Mouse (Mus musculus) neural tube, embryonic 11.5 days (tissue): ENCODE data around the gene Dnajc14. TPM values are rescaled to one million over a fixed set of nuclear protein-coding genes. Genes with fewer than 3 reads are reported as not detected.
"Not testable (repeated sequence)": the region's sequence is repeated elsewhere in the genome, so short reads cannot be mapped to it uniquely, and the experiment has no call there.

ENCODE experiments used
- ATAC-seq: fragments of 200-750 bp; cut with Nextera tagmentation; 2 replicates; pipeline ENCODE4 v1.8.0; 2017; ENCODE audit warnings: moderate number of reproducible peaks, mild to moderate bottlenecking, moderate TSS enrichment, moderate library complexity; ENCODE audit not compliant: insufficient read depth, low FRiP score, low TSS enrichment
- DNase-seq: peaks from one replicate; pipeline ENCODE4 v3.0.0-alpha.2; 2015; ENCODE audit warnings: low spot score
- H3K27ac ChIP-seq: fragments of 300-500 bp; sonication (generic); 2 replicates; pipeline ENCODE4 v1.5.1; 2014; ENCODE audit warnings: low read depth, mild to moderate bottlenecking, low read length
- H3K27me3 ChIP-seq: fragments of 300-500 bp; sonication (generic); 2 replicates; pipeline ENCODE4 v1.6.1; 2014; ENCODE audit warnings: mild to moderate bottlenecking, low read length, mixed read lengths; ENCODE audit not compliant: control insufficient read depth, insufficient read depth
- H3K36me3 ChIP-seq: fragments of 300-500 bp; sonication (generic); 2 replicates; pipeline ENCODE4 v1.6.1; 2014; ENCODE audit warnings: mild to moderate bottlenecking, low read length, moderate library complexity, mixed read lengths; ENCODE audit not compliant: control insufficient read depth, insufficient read depth
- H3K4me1 ChIP-seq: fragments of 300-500 bp; sonication (generic); 2 replicates; pipeline ENCODE4 v1.6.1; 2014; ENCODE audit warnings: low read length, mixed read lengths; ENCODE audit not compliant: control insufficient read depth, insufficient read depth
- H3K4me2 ChIP-seq: fragments of 300-500 bp; sonication (generic); 2 replicates; pipeline ENCODE4 v1.6.1; 2014; ENCODE audit warnings: low read depth, mild to moderate bottlenecking, moderate library complexity
- H3K4me3 ChIP-seq: fragments of 300-500 bp; sonication (generic); 2 replicates; pipeline ENCODE4 v1.5.1; 2014; ENCODE audit warnings: low read depth, low read length
- H3K9ac ChIP-seq: fragments of 300-500 bp; sonication (generic); 2 replicates; pipeline ENCODE4 v1.6.1; 2014; ENCODE audit warnings: mild to moderate bottlenecking, low read length
- H3K9me3 ChIP-seq: fragments of 300-500 bp; sonication (generic); 2 replicates; pipeline ENCODE4 v1.6.1; 2016; ENCODE audit warnings: low read length; ENCODE audit not compliant: control insufficient read depth
- WGBS: fragments of 180-500 bp; shearing (Covaris S2); extraction: QIAGEN DNeasy Blood & Tissue Kit; methylation state at CpG from one replicate; pipeline ENCODE4 v1.1.7; 2014; 5-methylcytosine and 5-hydroxymethylcytosine counted together
- polyA plus RNA-seq: library from polyadenylated mRNA; unstranded; fragments of >200 nt; fragmentation: Nextera tagmentation; extraction: Ambion mirVana; gene quantifications from 2 replicates; pipeline ENCODE4 v1.2.1, GENCODE M21; 2014

Dnajc14 gene
- polyA plus RNA-seq, 1 experiment from 2014 or later = 42.8 TPM

DNA sequence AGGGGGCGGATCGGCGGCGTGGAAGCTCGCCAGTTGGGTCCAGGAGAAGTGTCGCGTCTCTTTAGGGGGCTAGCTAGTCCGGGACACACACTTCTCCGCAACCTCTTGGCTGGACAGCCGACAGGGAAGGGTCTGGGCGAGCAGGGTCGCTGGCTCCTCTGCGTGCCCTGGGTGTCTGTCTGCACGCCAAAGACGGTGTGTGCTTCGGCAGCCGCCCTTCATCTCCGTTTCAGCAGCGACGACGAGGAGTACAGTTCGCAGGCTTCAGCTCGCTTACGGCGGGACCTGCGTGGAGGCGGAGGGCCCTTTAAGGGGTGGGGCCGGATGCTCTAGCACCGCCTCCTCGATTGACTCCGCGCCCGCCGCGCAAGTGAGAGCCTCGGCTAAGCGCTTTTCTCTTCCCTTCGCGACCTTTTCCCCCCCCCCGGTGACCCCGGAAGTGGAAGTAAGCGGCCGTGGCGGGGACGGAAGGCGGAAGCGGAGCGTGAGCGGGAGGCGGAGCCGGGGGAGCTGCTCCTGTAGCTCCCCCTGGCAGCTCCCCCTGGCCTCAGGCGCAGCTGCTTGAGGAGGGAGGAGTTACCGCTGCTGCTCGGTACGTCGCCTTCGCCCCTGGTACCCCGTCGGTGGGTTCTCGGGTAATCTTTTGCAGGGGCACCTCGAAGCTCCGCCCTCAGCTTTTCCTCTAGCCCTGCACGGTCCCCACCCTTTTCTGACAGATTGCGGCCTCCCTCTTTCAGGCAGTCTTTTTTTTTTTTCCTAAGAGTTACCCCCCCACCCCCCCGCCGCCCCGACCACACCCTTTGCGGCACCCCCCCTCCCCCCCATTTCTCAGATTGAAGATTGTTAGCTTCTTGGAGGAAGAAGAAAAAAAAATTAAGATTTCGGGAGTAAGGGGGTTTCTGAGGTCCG is 1.5 kb downstream of the Dnajc14 start:
- Histone ChIP-seq H3K36me3 (peaks cover 7% of the 10 kb centered on the region; the same call in 1 of the 2 replicates), H3K9ac (peak overlapping the region; percentile 83), H3K9me3 (no peaks in the 10 kb centered on the region), H3K27me3 (no peaks in the 10 kb centered on the region), H3K4me2 (peak overlapping the region; percentile 90), H3K4me3 (peak overlapping the region; percentile 76), H3K27ac (peak overlapping the region; percentile 92), H3K4me1 (peaks cover 24% of the 10 kb centered on the region)
- under 1% methylated on average over 60 of the region's 70 CpGs for WGBS
- peak; percentile 92 for ATAC-seq
- DNase-seq = peak; percentile 99

DNA sequence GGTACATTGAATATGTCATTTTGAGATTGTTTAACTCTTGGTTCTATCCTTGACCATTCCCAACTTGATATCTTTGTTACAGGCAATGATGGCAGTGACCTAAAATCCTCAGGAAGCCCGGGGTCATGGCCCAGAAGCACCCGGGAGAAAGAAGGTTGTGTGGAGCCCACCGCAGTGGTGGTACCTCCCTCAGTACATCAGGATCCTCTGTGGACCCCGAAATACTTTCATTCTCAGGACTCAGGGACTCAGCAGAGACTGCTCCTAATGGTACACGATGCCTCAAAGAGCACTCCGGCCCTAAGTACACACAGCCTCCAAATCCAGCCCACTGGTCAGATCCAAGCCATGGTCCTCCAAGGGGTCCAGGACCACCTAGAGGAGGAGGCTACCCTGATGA is 2.2 kb downstream of the Dnajc14 start:
- Histone ChIP-seq H3K4me1 (peaks cover 24% of the 10 kb centered on the region), H3K4me2 (peak overlapping the region; percentile 90)
- ATAC-seq = no peak

DNA sequence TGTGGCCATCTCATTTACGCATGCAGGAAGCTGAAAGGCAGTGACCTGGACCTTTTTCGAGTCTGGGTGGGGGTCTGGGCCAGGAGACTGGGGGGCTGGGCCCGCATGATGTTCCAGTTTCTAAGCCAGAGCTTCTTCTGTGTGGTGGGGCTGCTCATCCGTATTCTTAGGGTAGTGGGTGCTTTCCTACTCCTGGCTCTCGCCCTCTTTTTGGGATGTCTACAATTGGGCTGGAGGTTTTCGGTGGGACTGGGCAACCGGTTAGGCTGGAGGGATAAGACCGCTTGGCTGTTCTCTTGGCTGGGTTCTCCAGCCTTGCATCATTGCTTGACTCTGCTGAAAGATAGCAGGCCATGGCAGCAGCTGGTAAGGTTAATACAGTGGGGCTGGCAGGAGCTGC is 3.2 kb downstream of the Dnajc14 start:
- no peaks in the 10 kb centered on the region; the same call in 1 of the 2 replicates for H3K36me3 ChIP-seq
- H3K27ac ChIP-seq = no peak overlapping the region
- no peaks in the 10 kb centered on the region for H3K27me3 ChIP-seq
- peaks cover 24% of the 10 kb centered on the region for H3K4me1 ChIP-seq
- ATAC-seq = no peak
- DNase-seq = no peak
- 94% methylated on average over 8 of the region's 8 CpGs for WGBS
- no peak overlapping the region for H3K4me3 ChIP-seq
- peak overlapping the region; percentile 30 for H3K4me2 ChIP-seq
- H3K9me3 ChIP-seq = no peaks in the 10 kb centered on the region
- H3K9ac ChIP-seq = no peak overlapping the region

More for the DNA sequence above, 2.2 kb downstream of the Dnajc14 start:
- Histone ChIP-seq H3K36me3 (peaks cover 4% of the 10 kb centered on the region; the same call in 1 of the 2 replicates), H3K4me3 (peak overlapping the region; percentile 76), H3K27me3 (no peaks in the 10 kb centered on the region), H3K27ac (no peak overlapping the region), H3K9ac (peak overlapping the region; percentile 83), H3K9me3 (no peaks in the 10 kb centered on the region)
- DNase-seq = no peak
- 64% methylated on average over 6 of the region's 6 CpGs for WGBS

DNA sequence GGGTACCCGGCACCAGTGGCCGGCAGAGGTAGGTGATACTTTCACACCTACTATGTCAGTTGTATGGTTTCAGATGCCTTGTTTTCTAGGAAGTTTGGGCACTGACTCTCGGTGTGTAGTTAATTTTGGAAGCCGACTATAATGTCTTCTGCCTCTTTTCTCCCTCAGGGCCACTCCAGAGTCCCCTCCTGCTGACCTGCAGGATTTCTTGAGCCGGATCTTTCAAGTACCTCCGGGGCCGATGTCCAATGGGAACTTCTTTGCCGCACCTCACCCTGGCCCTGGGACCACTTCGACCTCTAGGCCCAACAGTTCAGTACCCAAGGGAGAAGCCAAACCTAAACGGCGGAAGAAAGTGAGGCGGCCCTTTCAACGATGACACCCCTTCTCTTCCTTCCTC is 13.2 kb downstream of the Dnajc14 start, which contains the start of gene Sarnp:
Sarnp (plus strand) TSS at position 301 of the 400 bp plus-strand sequence.
- peaks cover 10% of the 10 kb centered on the region for H3K36me3 ChIP-seq
- WGBS = 89% methylated on average over 13 of the region's 13 CpGs

DNA sequence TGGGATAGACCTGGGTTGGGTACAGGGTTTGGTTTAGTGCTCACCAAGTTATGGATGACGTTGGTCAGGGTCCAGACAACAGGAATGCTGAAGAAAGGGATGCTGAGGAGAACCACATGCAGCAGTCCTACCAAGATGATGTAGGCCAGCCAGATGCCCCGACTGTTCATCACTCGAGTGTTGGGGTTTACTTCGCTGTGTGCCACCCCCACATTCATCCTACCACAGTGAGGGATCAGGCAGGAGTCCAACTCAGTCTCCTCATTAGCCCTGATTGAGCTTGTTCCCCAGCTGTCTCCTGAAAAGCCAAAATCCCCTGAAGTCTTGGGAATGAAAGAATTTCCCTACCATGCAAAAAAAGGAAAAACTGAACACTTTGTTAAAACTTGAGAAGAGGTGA is 16.4 kb downstream of the Dnajc14 start:
- peaks cover 4% of the 10 kb centered on the region for H3K4me1 ChIP-seq
- 88% methylated on average over 4 of the region's 4 CpGs for WGBS
- H3K27ac ChIP-seq = no peak overlapping the region
- DNase-seq (no peak), ATAC-seq (no peak)
- no peak overlapping the region for H3K4me2 ChIP-seq
- peaks cover 6% of the 10 kb centered on the region for H3K36me3 ChIP-seq
- no peak overlapping the region for H3K4me3 ChIP-seq
- H3K9me3 ChIP-seq = no peaks in the 10 kb centered on the region
- no peaks in the 10 kb centered on the region for H3K27me3 ChIP-seq
- H3K9ac ChIP-seq = no peak overlapping the region

More for the DNA sequence above, 13.2 kb downstream of the Dnajc14 start, which contains the start of gene Sarnp:
- DNase-seq (no peak), ATAC-seq (no peak)
- Histone ChIP-seq H3K9ac (no peak within 1 kb of the TSS), H3K4me2 (no peak within 1 kb of the TSS), H3K4me3 (no peak within 1 kb of the TSS), H3K4me1 (no peaks in the 10 kb centered on the region), H3K27ac (no peak within 1 kb of the TSS), H3K9me3 (no peaks in the 10 kb centered on the region), H3K27me3 (no peaks in the 10 kb centered on the region)

DNA sequence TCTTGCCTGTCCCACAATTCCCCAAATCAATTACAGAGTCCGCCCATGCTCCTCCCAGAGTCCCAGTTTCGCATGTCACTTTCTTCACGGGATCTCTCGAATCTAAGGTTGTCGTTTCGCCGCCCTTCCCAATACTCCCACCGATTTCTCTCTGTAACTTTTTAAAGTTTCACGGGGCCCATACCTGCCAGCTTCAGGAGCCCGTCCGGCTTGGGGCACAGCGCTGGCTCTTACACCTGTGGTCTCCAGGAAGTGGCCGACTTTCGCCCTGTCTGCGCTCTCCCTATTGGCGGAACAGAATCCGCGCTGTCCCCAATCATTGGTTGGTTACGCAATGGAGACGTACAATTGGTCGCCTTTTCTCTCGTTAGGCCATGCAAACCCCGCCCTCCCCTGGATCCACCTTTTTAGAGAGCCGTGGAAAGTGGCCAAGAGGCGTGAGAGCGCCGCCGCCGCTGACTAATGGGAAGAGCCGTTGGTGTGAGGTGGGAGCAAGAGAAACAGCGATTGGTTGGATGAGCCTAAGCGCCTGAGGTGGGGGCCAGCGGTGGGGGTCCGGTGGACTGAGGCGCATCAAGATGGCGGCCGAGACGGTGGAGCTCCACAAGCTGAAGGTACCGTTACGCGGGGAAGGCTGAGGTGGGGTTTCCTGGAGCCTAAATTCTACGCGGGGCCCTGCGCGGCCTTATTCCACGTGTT is 17.6 kb downstream of the Dnajc14 start, which contains the start of gene Ormdl2:
Ormdl2 (minus strand) TSS at position 288 of the 699 bp plus-strand sequence.
- Histone ChIP-seq H3K27ac (no peak within 1 kb of the TSS), H3K36me3 (peaks cover 1% of the 10 kb centered on the region), H3K4me1 (peaks cover 4% of the 10 kb centered on the region), H3K9me3 (no peaks in the 10 kb centered on the region), H3K27me3 (no peaks in the 10 kb centered on the region), H3K4me2 (peak within 1 kb of the TSS; percentile 67), H3K9ac (peak within 1 kb of the TSS; percentile 77), H3K4me3 (peak within 1 kb of the TSS; percentile 88)
- DNase-seq (peak; percentile 99), ATAC-seq (peak; percentile 100)
- WGBS = under 1% methylated on average over 46 of the region's 46 CpGs

DNA sequence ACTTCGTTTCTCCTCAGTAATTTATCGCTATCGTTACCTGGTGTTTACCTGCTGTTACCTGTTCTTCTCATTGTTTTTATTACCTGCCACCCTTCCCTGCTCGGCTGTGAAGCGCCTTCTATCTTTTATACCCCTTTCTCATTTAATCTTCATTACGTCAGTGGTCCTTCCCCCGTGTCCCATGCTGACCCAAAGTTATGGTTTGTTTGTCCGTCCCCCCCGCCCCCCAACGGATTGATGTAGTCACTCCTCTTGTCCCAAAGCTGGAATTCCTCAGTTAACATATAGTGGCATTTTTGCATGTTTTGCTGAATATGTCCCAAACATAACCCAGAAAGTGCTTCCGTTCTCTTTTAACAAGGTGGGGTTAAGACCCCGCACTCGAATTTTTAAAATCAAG is 18.3 kb downstream of the Dnajc14 start:
- Histone ChIP-seq H3K9ac (peak overlapping the region; percentile 77), H3K4me1 (peaks cover 4% of the 10 kb centered on the region), H3K4me2 (peak overlapping the region; percentile 67), H3K9me3 (no peaks in the 10 kb centered on the region), H3K36me3 (no peaks in the 10 kb centered on the region; the same call in none of the 2 replicates), H3K27ac (no peak overlapping the region), H3K4me3 (peak overlapping the region; percentile 88), H3K27me3 (no peaks in the 10 kb centered on the region)
- peak; percentile 3; the same call in 1 of the 2 replicates for ATAC-seq
- 7% methylated on average over 13 of the region's 13 CpGs for WGBS
- no peak for DNase-seq

DNA sequence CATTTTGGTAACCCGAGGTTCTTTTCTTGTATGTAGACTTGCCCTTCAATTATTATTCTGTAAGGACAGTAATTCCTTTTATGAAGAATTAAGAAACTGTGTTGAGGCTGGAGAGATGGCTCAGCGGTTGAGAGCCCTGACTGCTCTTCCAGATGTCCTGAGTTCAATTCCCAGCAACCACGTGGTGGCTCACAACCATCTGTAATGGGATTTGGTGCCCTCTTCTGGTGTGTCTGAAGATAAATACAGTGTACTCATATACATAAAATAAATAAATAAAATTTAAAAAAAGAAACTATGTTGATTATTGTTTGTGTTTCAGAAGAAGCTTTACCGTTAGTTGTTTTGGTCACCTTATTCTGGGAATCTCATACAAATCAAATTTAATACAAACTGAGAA is 19.2 kb downstream of the Dnajc14 start:
- not testable (repeated sequence) for H3K4me1 ChIP-seq, H3K9me3 ChIP-seq, H3K27ac ChIP-seq, H3K9ac ChIP-seq, H3K27me3 ChIP-seq, H3K4me3 ChIP-seq, H3K36me3 ChIP-seq, DNase-seq, ATAC-seq
- WGBS = 74% methylated on average over 4 of the region's 4 CpGs
- H3K4me2 ChIP-seq = peak overlapping the region; percentile 67; the same call in 1 of the 2 replicates
